Mouse (Mus musculus) myocyte (in vitro differentiated cells): ENCODE data around the gene Zbtb32. TPM values are rescaled to one million over a fixed set of nuclear protein-coding genes. Genes with fewer than 3 reads are reported as not detected.

Source experiments
- H3K27me3 ChIP-seq: one replicate; pipeline ENCODE4 v1.6.1; 2011; ENCODE audit not compliant: control insufficient read depth, insufficient read depth, insufficient read length
- H3K36me3 ChIP-seq: one replicate; pipeline ENCODE4 v1.6.1; 2011; ENCODE audit not compliant: control insufficient read depth, insufficient read depth
- H3K4me2 ChIP-seq: one replicate; pipeline ENCODE4 v1.6.1; 2011; ENCODE audit warnings: low read depth, control low read depth
- H3K4me3 ChIP-seq: one replicate; pipeline ENCODE4 v1.5.1; 2011; ENCODE audit warnings: mild to moderate bottlenecking, control low read depth, moderate library complexity
- H3K79me2 ChIP-seq: one replicate; pipeline ENCODE4 v1.6.1; 2011; ENCODE audit not compliant: control insufficient read depth, insufficient read depth
- H3ac ChIP-seq: one replicate; pipeline ENCODE4 v1.6.1; 2011; ENCODE audit not compliant: control insufficient read depth, insufficient read length
- CEBPB ChIP-seq: IDR thresholded peaks from 2 replicates; pipeline ENCODE4 v1.6.1; 2011; ENCODE audit warnings: mild to moderate bottlenecking, moderate library complexity; ENCODE audit not compliant: poor library complexity, insufficient read depth, severe bottlenecking
- E2F4 ChIP-seq: IDR thresholded peaks from one replicate; pipeline ENCODE4 v1.6.1; 2011; ENCODE audit warnings: mild to moderate bottlenecking, control low read depth, moderate library complexity; ENCODE audit not compliant: insufficient read depth
- MAX ChIP-seq: IDR thresholded peaks from one replicate; pipeline ENCODE4 v1.6.1; 2011; ENCODE audit warnings: low read depth, mild to moderate bottlenecking, control low read depth
- MYOD1 ChIP-seq, 3 experiments: IDR thresholded peaks; one replicate each; pipeline ENCODE4 v1.6.1; 2011; ENCODE audit warnings: control low read depth in 2 of 3, low read depth in 2 of 3, mild to moderate bottlenecking in 2 of 3, moderate library complexity in 1 of 3; ENCODE audit not compliant: insufficient read length in 2 of 3, control insufficient read depth in 1 of 3
- MYOG ChIP-seq, 3 experiments: IDR thresholded peaks; one replicate each; pipeline ENCODE4 v1.6.1; 2011; ENCODE audit warnings: control low read depth in 2 of 3, low read depth in 2 of 3, mild to moderate bottlenecking in 2 of 3; ENCODE audit not compliant: insufficient read length in 2 of 3, control insufficient read depth in 1 of 3, insufficient read depth in 1 of 3
- POLR2A ChIP-seq: IDR thresholded peaks from one replicate; pipeline ENCODE4 v1.6.1; 2011; ENCODE audit warnings: low read depth, mild to moderate bottlenecking, control low read depth, moderate library complexity; ENCODE audit not compliant: insufficient read length
- POLR2AphosphoS2 ChIP-seq: IDR thresholded peaks from one replicate; pipeline ENCODE4 v1.6.1; 2011; ENCODE audit warnings: low read depth, control low read depth; ENCODE audit not compliant: insufficient read length
- REST ChIP-seq: IDR thresholded peaks from one replicate; pipeline ENCODE4 v1.6.1; 2011; ENCODE audit warnings: mild to moderate bottlenecking, control low read depth, moderate library complexity; ENCODE audit not compliant: insufficient read depth, insufficient read length
- SRF ChIP-seq: IDR thresholded peaks from one replicate; pipeline ENCODE4 v1.6.1; 2011; ENCODE audit warnings: low read depth; ENCODE audit not compliant: control insufficient read depth, insufficient read length
- TCF12 ChIP-seq: IDR thresholded peaks from one replicate; pipeline ENCODE4 v1.6.1; 2011; ENCODE audit warnings: mild to moderate bottlenecking, control low read depth; ENCODE audit not compliant: poor library complexity, insufficient read depth, severe bottlenecking
- TCF3 ChIP-seq: IDR thresholded peaks from one replicate; pipeline ENCODE4 v1.6.1; 2011; ENCODE audit warnings: low read depth, control low read depth; ENCODE audit not compliant: insufficient read length
- USF1 ChIP-seq: IDR thresholded peaks from one replicate; pipeline ENCODE4 v1.6.1; 2011; ENCODE audit warnings: low read depth, mild to moderate bottlenecking, control low read depth, moderate library complexity
- polyA plus RNA-seq: library from polyadenylated mRNA; unstranded; fragments of >200 nt; fragmentation: generic; extraction: Trizol; gene quantifications from one replicate; pipeline ENCODE4 v1.2.1, GENCODE M21; 2012; ENCODE audit warnings: missing spikeins

The Zbtb32 gene
- polyA plus RNA-seq, 1 experiment, result 0.11 TPM

- Histone ChIP-seq H3K36me3 (peaks cover 37% of the 10 kb centered on the region), H3K27me3 (no peaks in the 10 kb centered on the region), H3ac (no peak overlapping the region)
Observed at GRCm38 (mm10) chr7:30618658-30619057, 19.9 kb upstream of the Zbtb32 start.

GRCm38 (mm10) chr7:30615049-30615760 lies 16.5 kb upstream of the Zbtb32 start:
- H3K4me2 ChIP-seq, result no peak overlapping the region
- H3K79me2 ChIP-seq, result peaks cover 4% of the 10 kb centered on the region
- H3K36me3 ChIP-seq, result peaks cover 23% of the 10 kb centered on the region
- H3K4me3 ChIP-seq, result no peak overlapping the region
- H3ac ChIP-seq, result no peak overlapping the region
- H3K27me3 ChIP-seq, result no peaks in the 10 kb centered on the region
- TF ChIP-seq MYOG (IDR thresholded peaks at IDR 0.05; ENCODE audit: control insufficient read depth in 1 of 3, insufficient read depth in 1 of 3, insufficient read length in 2 of 3, low read depth in 2 of 3) (no peak), TCF3 (no peak), POLR2A (no peak), TCF12 (no peak), MYOD1 (IDR thresholded peaks at IDR 0.05; ENCODE audit: control insufficient read depth in 1 of 3, insufficient read length in 2 of 3, low read depth in 2 of 3) (no peak), E2F4 (no peak), SRF (no peak), CEBPB (no peak), MAX (no peak)

More at GRCm38 (mm10) chr7:30618658-30619057, 19.9 kb upstream of the Zbtb32 start:
- H3K79me2 ChIP-seq, result peaks cover 22% of the 10 kb centered on the region
- TF ChIP-seq REST, result no peak
- TF ChIP-seq E2F4, result no peak
- TF ChIP-seq POLR2A, result no peak
- no peak for TF ChIP-seq SRF
- no peak for TF ChIP-seq USF1
- no peak for TF ChIP-seq POLR2AphosphoS2
- TF ChIP-seq TCF12, result no peak
- no peak for TF ChIP-seq TCF3
- no peak for TF ChIP-seq MYOD1 (IDR thresholded peaks at IDR 0.05; ENCODE audit: control insufficient read depth in 1 of 3, insufficient read length in 2 of 3, low read depth in 2 of 3)
- TF ChIP-seq CEBPB, result no peak
- no peak for TF ChIP-seq MAX
- no peak for TF ChIP-seq MYOG (IDR thresholded peaks at IDR 0.05; ENCODE audit: control insufficient read depth in 1 of 3, insufficient read depth in 1 of 3, insufficient read length in 2 of 3, low read depth in 2 of 3)
- H3K4me3 ChIP-seq, result no peak overlapping the region
- no peak overlapping the region for H3K4me2 ChIP-seq

- TF ChIP-seq USF1 (no peak), TCF3 (no peak), REST (no peak), TCF12 (no peak), E2F4 (no peak), POLR2A (no peak), SRF (no peak), MYOG (IDR thresholded peaks at IDR 0.05; ENCODE audit: control insufficient read depth in 1 of 3, insufficient read depth in 1 of 3, insufficient read length in 2 of 3, low read depth in 2 of 3) (no peak)
- Histone ChIP-seq H3K4me2 (no peak overlapping the region), H3ac (no peak overlapping the region), H3K4me3 (no peak overlapping the region), H3K79me2 (peaks cover 2% of the 10 kb centered on the region), H3K27me3 (no peaks in the 10 kb centered on the region), H3K36me3 (peaks cover 21% of the 10 kb centered on the region)
Observed at GRCm38 (mm10) chr7:30614454-30614853, 15.7 kb upstream of the Zbtb32 start.

- no peak overlapping the region for H3ac ChIP-seq
- H3K27me3 ChIP-seq, result no peaks in the 10 kb centered on the region
- peaks cover 21% of the 10 kb centered on the region for H3K36me3 ChIP-seq
- TF ChIP-seq TCF3 (no peak), CEBPB (no peak), E2F4 (no peak), MYOG (IDR thresholded peaks at IDR 0.05; ENCODE audit: control insufficient read depth in 1 of 3, insufficient read depth in 1 of 3, insufficient read length in 2 of 3, low read depth in 2 of 3) (no peak), SRF (no peak), POLR2AphosphoS2 (no peak), POLR2A (no peak), REST (no peak), USF1 (no peak), MYOD1 (IDR thresholded peaks at IDR 0.05; ENCODE audit: control insufficient read depth in 1 of 3, insufficient read length in 2 of 3, low read depth in 2 of 3) (no peak), TCF12 (no peak), MAX (no peak)
- H3K4me2 ChIP-seq, result no peak overlapping the region
- H3K4me3 ChIP-seq, result no peak overlapping the region
- no peaks in the 10 kb centered on the region for H3K79me2 ChIP-seq
Observed at GRCm38 (mm10) chr7:30613529-30614112, 14.9 kb upstream of the Zbtb32 start.
